Mouse (Mus musculus) MEL (cell line): ENCODE measurements around the gene Sat2. TPM values are rescaled to one million over a fixed set of nuclear protein-coding genes. Genes with fewer than 3 reads are reported as not detected.

Source experiments
- DNase-seq: peaks from one replicate; pipeline ENCODE4 v3.0.0; 2011; ENCODE audit warnings: low read depth, low spot score
- H3K27ac ChIP-seq: 2 replicates; pipeline ENCODE4 v1.5.1; 2012; ENCODE audit warnings: low read depth, mild to moderate bottlenecking, control low read depth, low read length, moderate library complexity; ENCODE audit not compliant: control insufficient read depth
- H3K27me3 ChIP-seq, 2 experiments: fragments of 150-350 bp in 1 of 2; sonication (generic) in 1 of 2; 2 replicates each; pipeline ENCODE4 v1.6.1; 2012; ENCODE audit warnings: low read length in 2 of 2, mild to moderate bottlenecking in 2 of 2, improper control_type of control experiment in 1 of 2, moderate library complexity in 1 of 2; ENCODE audit not compliant: insufficient read depth in 2 of 2, control insufficient read depth in 1 of 2
- H3K36me3 ChIP-seq, 2 experiments: 2 replicates each; pipeline ENCODE4 v1.6.1; 2012 to 2014; ENCODE audit warnings: low read length in 2 of 2, improper control_type of control experiment in 1 of 2, inconsistent platforms in 1 of 2, mild to moderate bottlenecking in 1 of 2; ENCODE audit not compliant: insufficient read depth in 2 of 2, control insufficient read depth in 1 of 2
- H3K4me1 ChIP-seq, 2 experiments: fragments of 150-350 bp in 1 of 2; sonication (generic) in 1 of 2; 2 replicates each; pipeline ENCODE4 v1.6.1; 2012; ENCODE audit warnings: low read length in 2 of 2, improper control_type of control experiment in 1 of 2, mild to moderate bottlenecking in 1 of 2; ENCODE audit not compliant: insufficient read depth in 2 of 2, control insufficient read depth in 1 of 2
- H3K4me3 ChIP-seq, 2 experiments: fragments of 150-350 bp in 1 of 2; sonication (generic) in 1 of 2; 2 replicates each; pipeline ENCODE4 v1.5.1; 2012; ENCODE audit warnings: low read depth in 2 of 2, low read length in 2 of 2, mild to moderate bottlenecking in 2 of 2, moderate library complexity in 2 of 2, control low read depth in 1 of 2, improper control_type of control experiment in 1 of 2; ENCODE audit not compliant: control insufficient read depth in 1 of 2, insufficient read depth in 1 of 2
- H3K79me2 ChIP-seq: 2 replicates; pipeline ENCODE4 v1.6.1; 2012; ENCODE audit warnings: mild to moderate bottlenecking, low read length, moderate library complexity; ENCODE audit not compliant: control insufficient read depth, poor library complexity, insufficient read depth
- H3K9ac ChIP-seq: 2 replicates; pipeline ENCODE4 v1.6.1; 2012; ENCODE audit warnings: low read depth, mild to moderate bottlenecking, control low read depth, low read length, moderate library complexity; ENCODE audit not compliant: control insufficient read depth, poor library complexity, severe bottlenecking
- H3K9me3 ChIP-seq: fragments of 150-350 bp; sonication (generic); replicated peaks from 2 replicates; pipeline ENCODE4 v1.6.1; 2012; ENCODE audit warnings: mild to moderate bottlenecking, low read length, improper control_type of control experiment, moderate library complexity; ENCODE audit not compliant: insufficient read depth
- CHD2 ChIP-seq: IDR thresholded peaks from 2 replicates; pipeline ENCODE4 v1.6.1; 2011; ENCODE audit warnings: low read length, improper control_type of control experiment
- ELF1 ChIP-seq: IDR thresholded peaks from 2 replicates; pipeline ENCODE4 v1.6.1; 2014; ENCODE audit warnings: low read depth, mild to moderate bottlenecking, inconsistent platforms, low read length, improper control_type of control experiment, moderate library complexity
- EP300 ChIP-seq, 2 experiments: IDR thresholded peaks; 2 replicates each; pipeline ENCODE4 v1.6.1; 2011; ENCODE audit warnings: improper control_type of control experiment in 2 of 2, low read length in 2 of 2, low read depth in 1 of 2, mild to moderate bottlenecking in 1 of 2
- ETS1 ChIP-seq: IDR thresholded peaks from 2 replicates; pipeline ENCODE4 v1.6.1; 2012; ENCODE audit warnings: low read depth, mild to moderate bottlenecking, inconsistent platforms, low read length, improper control_type of control experiment, moderate library complexity
- GABPA ChIP-seq: IDR thresholded peaks from 2 replicates; pipeline ENCODE4 v1.6.1; 2012; ENCODE audit warnings: low read depth, mild to moderate bottlenecking, inconsistent platforms, low read length, improper control_type of control experiment, moderate library complexity
- HCFC1 ChIP-seq: IDR thresholded peaks from 2 replicates; pipeline ENCODE4 v1.6.1; 2012; ENCODE audit warnings: low read depth, mild to moderate bottlenecking, inconsistent platforms, low read length, improper control_type of control experiment, moderate library complexity
- MAFK ChIP-seq: IDR thresholded peaks from 2 replicates; pipeline ENCODE4 v1.6.1; 2011; ENCODE audit warnings: low read depth, mild to moderate bottlenecking, low read length, improper control_type of control experiment, borderline replicate concordance
- MAX ChIP-seq: IDR thresholded peaks from 2 replicates; pipeline ENCODE4 v1.6.1; 2011; ENCODE audit warnings: low read length, improper control_type of control experiment
- MAZ ChIP-seq: IDR thresholded peaks from 2 replicates; pipeline ENCODE4 v1.6.1; 2012; ENCODE audit warnings: low read depth, mild to moderate bottlenecking, inconsistent platforms, low read length, improper control_type of control experiment
- MXI1 ChIP-seq: IDR thresholded peaks from 2 replicates; pipeline ENCODE4 v1.6.1; 2011; ENCODE audit warnings: mild to moderate bottlenecking, low read depth, low read length, improper control_type of control experiment
- MYB ChIP-seq: IDR thresholded peaks from 2 replicates; pipeline ENCODE4 v1.6.1; 2011; ENCODE audit warnings: mild to moderate bottlenecking, low read depth, low read length, improper control_type of control experiment
- MYC ChIP-seq: IDR thresholded peaks from 2 replicates; pipeline ENCODE4 v1.6.1; 2011; ENCODE audit warnings: low read depth, mild to moderate bottlenecking, low read length, improper control_type of control experiment, moderate library complexity
- NELFE ChIP-seq: IDR thresholded peaks from 2 replicates; pipeline ENCODE4 v1.6.1; 2011; ENCODE audit warnings: low read depth, low read length, improper control_type of control experiment
- NRF1 ChIP-seq: IDR thresholded peaks from 2 replicates; pipeline ENCODE4 v1.6.1; 2014; ENCODE audit warnings: low read depth, mild to moderate bottlenecking, inconsistent platforms, low read length, improper control_type of control experiment, moderate library complexity; ENCODE audit not compliant: poor library complexity, insufficient read depth, severe bottlenecking
- POLR2A ChIP-seq, 2 experiments: IDR thresholded peaks; 2 replicates each; pipeline ENCODE4 v1.6.1; 2011 to 2012; ENCODE audit warnings: low read length in 2 of 2, mild to moderate bottlenecking in 2 of 2, control low read depth in 1 of 2, improper control_type of control experiment in 1 of 2, low read depth in 1 of 2, moderate library complexity in 1 of 2; ENCODE audit not compliant: control insufficient read depth in 1 of 2, insufficient read depth in 1 of 2, poor library complexity in 1 of 2
- POLR2AphosphoS2 ChIP-seq: IDR thresholded peaks from 2 replicates; pipeline ENCODE4 v1.6.1; 2011; ENCODE audit warnings: low read length, improper control_type of control experiment
- POLR2AphosphoS5 ChIP-seq: IDR thresholded peaks from 2 replicates; pipeline ENCODE4 v1.6.1; 2012; ENCODE audit warnings: low read depth, borderline replicate concordance, mild to moderate bottlenecking, inconsistent platforms, low read length, moderate library complexity, mixed read lengths
- RCOR1 ChIP-seq: IDR thresholded peaks from 2 replicates; pipeline ENCODE4 v1.6.1; 2012; ENCODE audit warnings: low read depth, mild to moderate bottlenecking, inconsistent platforms, low read length, improper control_type of control experiment
- SIN3A ChIP-seq: IDR thresholded peaks from 2 replicates; pipeline ENCODE4 v1.6.1; 2012; ENCODE audit warnings: low read length, improper control_type of control experiment, inconsistent platforms
- SMC3 ChIP-seq: IDR thresholded peaks from 2 replicates; pipeline ENCODE4 v1.6.1; 2011; ENCODE audit warnings: low read depth, low read length, improper control_type of control experiment
- TAL1 ChIP-seq: IDR thresholded peaks from 2 replicates; pipeline ENCODE4 v1.6.1; 2012; ENCODE audit warnings: mild to moderate bottlenecking, inconsistent platforms, low read length, moderate library complexity, mixed read lengths
- TBP ChIP-seq: IDR thresholded peaks from 2 replicates; pipeline ENCODE4 v1.8.0; 2011; ENCODE audit warnings: low read depth, low read length, improper control_type of control experiment
- TCF12 ChIP-seq: IDR thresholded peaks from 2 replicates; pipeline ENCODE4 v1.6.1; 2014; ENCODE audit warnings: low read depth, mild to moderate bottlenecking, inconsistent platforms, low read length, improper control_type of control experiment, moderate library complexity
- UBTF ChIP-seq: IDR thresholded peaks from 2 replicates; pipeline ENCODE4 v1.6.1; 2012; ENCODE audit warnings: low read depth, mild to moderate bottlenecking, inconsistent platforms, low read length, improper control_type of control experiment, moderate library complexity, borderline replicate concordance; ENCODE audit not compliant: insufficient read depth
- USF1 ChIP-seq: IDR thresholded peaks from 2 replicates; pipeline ENCODE4 v1.6.1; 2014; ENCODE audit warnings: low read depth, mild to moderate bottlenecking, inconsistent platforms, low read length, improper control_type of control experiment, moderate library complexity
- USF2 ChIP-seq, 2 experiments: IDR thresholded peaks; 2 replicates each; pipeline ENCODE4 v1.6.1; 2011 to 2012; ENCODE audit warnings: improper control_type of control experiment in 2 of 2, low read length in 2 of 2, borderline replicate concordance in 1 of 2, inconsistent platforms in 1 of 2, low read depth in 1 of 2, mild to moderate bottlenecking in 1 of 2; ENCODE audit not compliant: insufficient read depth in 1 of 2
- ZC3H11A ChIP-seq: IDR thresholded peaks from 2 replicates; pipeline ENCODE4 v1.6.1; 2012; ENCODE audit warnings: low read depth, mild to moderate bottlenecking, inconsistent platforms, low read length, improper control_type of control experiment
- ZMIZ1 ChIP-seq: IDR thresholded peaks from 2 replicates; pipeline ENCODE4 v1.6.1; 2012; ENCODE audit warnings: low read depth, mild to moderate bottlenecking, inconsistent platforms, low read length, improper control_type of control experiment, moderate library complexity
- ZNF384 ChIP-seq: IDR thresholded peaks from 2 replicates; pipeline ENCODE4 v1.6.1; 2012; ENCODE audit warnings: low read depth, mild to moderate bottlenecking, inconsistent platforms, low read length, improper control_type of control experiment
- polyA plus RNA-seq, 2 experiments: library from polyadenylated mRNA; stranded (reverse) in 1 of 2; unstranded in 1 of 2; fragments of >175 nt in 1 of 2; fragments of >200 nt in 1 of 2; gene quantifications; 2 replicates each; pipeline versions ENCODE4 v1.2.1 to v1.2.4; 2012; ENCODE audit warnings: low replicate concordance in 2 of 2, low read depth in 1 of 2; ENCODE audit not compliant: insufficient read length in 2 of 2, insufficient read depth in 1 of 2, missing spikeins in 1 of 2
- total RNA-seq: library from RNA; depleted of rRNA; stranded (reverse); fragments of 300-350 nt; gene quantifications from 2 replicates; pipeline ENCODE4 v1.2.3, GENCODE M21; 2012

The Sat2 gene
- total and polyA plus RNA-seq, 3 experiments = not detected

DNA sequence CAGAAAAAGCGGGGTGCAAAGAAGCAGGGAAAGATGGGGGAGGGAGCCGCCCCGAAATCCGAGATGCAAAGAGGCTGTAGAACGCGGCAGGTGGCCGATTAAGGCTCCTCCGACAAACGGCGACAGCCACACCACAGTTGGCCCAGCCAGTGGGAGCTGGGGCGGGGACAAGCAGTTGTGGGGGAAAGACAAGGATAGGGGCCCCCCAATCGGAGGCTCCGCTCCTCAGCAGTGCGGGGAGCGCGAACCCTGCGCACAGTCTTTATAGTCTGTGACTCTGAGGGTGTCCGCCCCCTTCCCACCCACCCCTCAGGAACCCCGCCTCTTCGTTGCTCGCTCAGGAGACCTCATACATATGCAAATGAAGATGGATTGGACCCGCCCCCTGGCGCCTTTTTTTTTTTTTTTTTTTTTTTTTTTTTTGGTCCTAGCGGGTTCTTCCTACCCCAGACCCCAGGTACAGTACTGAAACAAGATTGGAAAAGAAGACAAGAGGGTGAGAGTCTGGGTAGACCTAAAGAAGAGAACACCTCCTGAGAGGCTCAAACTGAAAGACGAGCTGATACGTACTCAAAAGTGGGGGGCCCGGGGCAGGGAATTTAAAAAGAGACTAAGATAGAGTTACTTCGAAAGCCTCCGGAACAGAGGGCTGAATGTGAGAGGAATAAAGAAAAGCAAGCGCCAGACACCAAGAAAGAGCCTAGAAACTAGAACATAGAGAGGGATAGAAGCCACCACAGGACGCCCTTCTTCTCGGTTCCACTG is 15.9 kb upstream of the Sat2 start, which contains the start of gene Atp1b2:
Gene Atp1b2, minus strand, starts transcription at position 217 of the 765 bp plus-strand sequence.
- peaks cover 39 to 65% of the 10 kb centered on the region in 2 experiments for H3K4me1 ChIP-seq
- H3K4me3 ChIP-seq = peak within 1 kb of the TSS; percentile 61 to 80
- H3K27ac ChIP-seq = peak within 1 kb of the TSS; percentile 78
- H3K9me3 ChIP-seq = no peaks in the 10 kb centered on the region
- TF ChIP-seq HCFC1 (peak; percentile 71), NELFE (peak; percentile 98), POLR2AphosphoS2 (peak; percentile 97), MYC (peak; percentile 57; the same call in 1 of the 2 replicates), MYB (0 out of 2 replicates have a peak, but pooled peaks have one; percentile 38), NRF1 (peak; percentile 62), POLR2AphosphoS5 (no peak; the same call in 1 of the 2 replicates), MXI1 (peak; percentile 72; the same call in 1 of the 2 replicates), TAL1 (0 out of 2 replicates have a peak, but pooled peaks have one; percentile 6), USF1 (0 out of 2 replicates have a peak, but pooled peaks have one; percentile 51), SMC3 (no peak), CHD2 (no peak), POLR2A (IDR thresholded peaks at IDR 0.05; ENCODE audit: control insufficient read depth in 1 of 2, insufficient read depth in 1 of 2, low read depth in 1 of 2, low read length in 2 of 2, poor library complexity in 1 of 2) (peak; percentile 100), ZNF384 (peak; percentile 99), ETS1 (peak; percentile 69), MAX (peak; percentile 67; the same call in 1 of the 2 replicates), EP300 (IDR thresholded peaks at IDR 0.05; ENCODE audit: low read depth in 1 of 2, low read length in 2 of 2) (peak in 1 of 2 experiments; percentile 54; a peak in 2 of 4 replicates), SIN3A (peak; percentile 89), RCOR1 (peak; percentile 54), GABPA (no peak), ELF1 (peak; percentile 59; the same call in 1 of the 2 replicates), USF2 (IDR thresholded peaks at IDR 0.05; ENCODE audit: borderline replicate concordance in 1 of 2, insufficient read depth in 1 of 2, low read depth in 1 of 2, low read length in 2 of 2) (no peak), ZC3H11A (no peak; the same call in 1 of the 2 replicates), TCF12 (peak; percentile 61), UBTF (0 out of 2 replicates have a peak, but pooled peaks have one; percentile 28), ZMIZ1 (peak; percentile 100), TBP (peak; percentile 96), MAFK (no peak), MAZ (peak; percentile 93; the same call in 1 of the 2 replicates)
- peaks cover 6% of the 10 kb centered on the region for H3K79me2 ChIP-seq
- peaks cover 1 to 43% of the 10 kb centered on the region in 2 experiments; a peak in 3 of 4 replicates for H3K36me3 ChIP-seq
- H3K9ac ChIP-seq = peak within 1 kb of the TSS; percentile 73
- peak; percentile 99 for DNase-seq
- no peaks in the 10 kb centered on the region for H3K27me3 ChIP-seq
